Mouse (Mus musculus) lung, adult 10 weeks (tissue): Measurements from ENCODE around the gene Sept14. TPM values are rescaled to one million over a fixed set of nuclear protein-coding genes. Genes with fewer than 3 reads are reported as not detected.

ENCODE experiments used
- polyA plus RNA-seq: library from polyadenylated mRNA; stranded (reverse); fragments of 350-450 nt; fragmentation: Illumina TruSeq; extraction: RNeasy Lipid Tissue Mini Kit (QIAGEN cat#74804); gene quantifications from one replicate; pipeline ENCODE4 v1.2.3, GENCODE M21; 2014; ENCODE audit warnings: low read depth, low replicate concordance; ENCODE audit not compliant: insufficient read depth

Sept14 gene
- not detected for polyA plus RNA-seq

GRCm38 (mm10) chr5:129708412-129708811 is at the start of gene Sept14:
Sept14 (minus strand) TSS chr5:129708512.

DNA sequence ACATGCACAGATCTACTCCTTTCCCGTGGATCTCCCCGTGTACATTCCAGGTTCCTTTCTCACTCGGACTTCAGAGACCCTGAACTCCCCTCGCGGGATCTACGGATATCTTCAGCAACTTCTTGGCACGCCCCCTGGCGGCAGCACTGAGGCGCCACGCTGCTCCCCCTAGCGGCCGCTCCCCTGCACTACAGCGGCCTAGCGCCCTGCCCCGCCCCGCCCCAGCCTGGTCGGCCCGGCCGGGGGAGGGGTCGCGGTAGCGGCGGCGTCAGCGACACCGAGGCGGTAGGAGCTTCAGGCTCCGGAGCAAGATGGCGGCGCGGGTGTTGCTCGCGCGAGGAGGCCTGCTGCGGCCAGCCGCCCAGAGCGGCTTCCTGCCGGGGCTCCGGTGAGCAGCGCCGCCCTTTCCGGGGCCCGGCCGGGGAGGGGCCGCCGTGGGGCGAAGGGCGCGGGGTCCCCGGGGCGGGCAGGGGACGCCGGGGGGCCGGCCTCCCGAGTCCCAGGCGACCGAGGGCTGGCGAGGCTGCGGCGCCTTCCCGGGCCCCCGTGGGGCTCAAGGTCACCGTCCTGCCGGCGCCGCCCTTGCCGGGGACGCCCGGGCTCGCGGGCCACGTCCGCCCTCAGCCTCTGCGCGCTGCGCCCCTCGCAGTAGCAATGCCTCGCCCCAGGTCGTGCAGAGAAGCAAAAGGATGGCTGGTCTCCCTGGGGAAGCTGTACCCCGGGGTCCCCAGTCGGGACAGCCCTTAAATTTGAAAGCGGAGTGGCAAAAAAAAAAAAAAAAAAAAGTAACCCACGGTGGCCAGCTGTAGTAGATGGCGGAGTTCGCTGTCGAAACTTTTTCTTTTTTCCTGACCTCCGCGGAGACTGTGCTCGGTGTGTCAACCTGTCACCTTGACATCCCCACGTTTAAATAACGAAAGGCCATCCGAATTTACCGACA is 16.8 kb upstream of the Sept14 start, which contains the start of gene Nipsnap2:
Gene Nipsnap2 (plus strand): TSS at position 230 of the 940 bp plus-strand sequence.

GRCm38 (mm10) chr5:129715326-129715861 is 7.1 kb upstream of the Sept14 start, which contains the start of gene Mrps17:
Mrps17 (plus strand) TSS chr5:129715497.

GRCm38 (mm10) chr5:129670036-129670458 is 38.3 kb downstream of the Sept14 start, which contains the start of gene Zfp11:
Zfp11 (minus strand) TSS chr5:129670099.

Other genes starting within 250 kb of the Sept14 start
- gene Sfswap, start 207.3 kb downstream of the Sept14 start, polyA plus RNA-seq: 22.8 TPM
- 0.89 TPM for gene Mmp17, start 124.3 kb downstream of the Sept14 start, polyA plus RNA-seq
- gene Zfp11, start 38.4 kb downstream of the Sept14 start, polyA plus RNA-seq: 1.2 TPM
- gene Mrps17, start 7.0 kb upstream of the Sept14 start, polyA plus RNA-seq: 89.9 TPM
- 48.5 TPM for gene Nipsnap2, start 16.6 kb upstream of the Sept14 start, polyA plus RNA-seq
- gene Psph, start 78.9 kb upstream of the Sept14 start, polyA plus RNA-seq: 8.2 TPM
- gene Sumf2, start 138.5 kb upstream of the Sept14 start, polyA plus RNA-seq: 17.3 TPM
- gene Chchd2, start 179.0 kb upstream of the Sept14 start, polyA plus RNA-seq: 620 TPM
- gene Zbed5, start 187.2 kb upstream of the Sept14 start, polyA plus RNA-seq: 1.7 TPM
- gene Phkg1, start 190.0 kb upstream of the Sept14 start, polyA plus RNA-seq: 2.7 TPM
- 3.7 TPM for gene Nupr1l, start 200.0 kb upstream of the Sept14 start, polyA plus RNA-seq
- gene Vkorc1l1, start 233.5 kb upstream of the Sept14 start, polyA plus RNA-seq: 12.8 TPM